Mouse (Mus musculus): ENCODE measurements around the gene Mafg. TPM values are rescaled to one million over a fixed set of nuclear protein-coding genes. Genes with fewer than 3 reads are reported as not detected.
"Not testable (repeated sequence)": the region's sequence is repeated elsewhere in the genome, so short reads cannot be mapped to it uniquely, and the experiment has no call there.

The Mafg gene
- polyA plus RNA-seq, 1 experiment from 2014 or later: 36.4 TPM

GRCm38 (mm10) chr11:120606764-120607163, 26.6 kb downstream of the Mafg start:
- Histone ChIP-seq H3K9ac (no peak overlapping the region), H3K4me1 (peaks cover 15% of the 10 kb centered on the region), H3K27ac (replicated peaks) (no peak overlapping the region), H3K4me3 (replicated peaks) (no peak overlapping the region), H3K9me3 (replicated peaks) (no peaks in the 10 kb centered on the region), H3K27me3 (0 out of 2 replicates have a peak, but pooled peaks cover 3% of the 10 kb centered on the region), H3K4me2 (replicated peaks) (no peak overlapping the region), H3K36me3 (peaks cover 65% of the 10 kb centered on the region)
- 77% methylated on average over 4 of the region's 4 CpGs for WGBS
- no peak for ATAC-seq (ENCODE audit: insufficient number of reproducible peaks, low FRiP score, low TSS enrichment, low read depth)

DNA sequence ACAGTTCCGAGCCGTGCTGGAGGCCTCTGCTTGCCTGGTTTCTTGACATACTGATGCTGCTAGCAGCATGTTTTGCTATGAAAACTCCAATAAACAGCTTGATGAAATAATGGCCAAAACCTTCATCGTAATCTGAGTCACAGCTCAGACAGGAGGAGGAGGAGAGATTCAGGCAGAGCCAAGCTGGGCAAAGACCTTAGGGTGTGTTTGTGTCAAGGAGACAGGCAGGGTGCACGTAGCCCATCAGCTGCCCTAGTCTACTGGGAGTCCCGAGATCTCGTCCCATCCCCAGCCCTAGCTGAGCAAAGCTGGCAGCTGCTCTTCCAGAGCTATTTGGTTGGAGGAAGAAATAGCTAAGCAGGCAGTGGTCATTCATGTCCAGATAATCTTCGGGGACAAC, 27.7 kb downstream of the Mafg start:
- no peaks in the 10 kb centered on the region for H3K9me3 ChIP-seq (replicated peaks)
- H3K4me1 ChIP-seq: peaks cover 15% of the 10 kb centered on the region
- 0 out of 2 replicates have a peak, but pooled peaks cover 3% of the 10 kb centered on the region for H3K27me3 ChIP-seq
- no peak overlapping the region for H3K27ac ChIP-seq (replicated peaks)
- ATAC-seq (ENCODE audit: insufficient number of reproducible peaks, low FRiP score, low TSS enrichment, low read depth): no peak
- H3K9ac ChIP-seq: no peak overlapping the region
- no peak overlapping the region for H3K4me2 ChIP-seq (replicated peaks)
- peaks cover 61% of the 10 kb centered on the region for H3K36me3 ChIP-seq
- WGBS: 90% methylated on average over 7 of the region's 7 CpGs
- H3K4me3 ChIP-seq (replicated peaks): no peak overlapping the region

GRCm38 (mm10) chr11:120603545-120603944, 29.9 kb downstream of the Mafg start:
- Histone ChIP-seq H3K4me2 (replicated peaks) (no peak overlapping the region), H3K36me3 (peaks cover 66% of the 10 kb centered on the region), H3K9ac (no peak overlapping the region), H3K4me1 (peaks cover 21% of the 10 kb centered on the region), H3K4me3 (replicated peaks) (no peak overlapping the region), H3K9me3 (replicated peaks) (no peaks in the 10 kb centered on the region), H3K27ac (replicated peaks) (no peak overlapping the region), H3K27me3 (no peaks in the 10 kb centered on the region)
- ATAC-seq (ENCODE audit: insufficient number of reproducible peaks, low FRiP score, low TSS enrichment, low read depth): no peak
- WGBS: 85% methylated on average over 2 of the region's 2 CpGs

- WGBS: 88% methylated on average over 3 of the region's 3 CpGs
- no peak overlapping the region for H3K4me3 ChIP-seq (replicated peaks)
These were observed 32.7 kb downstream of the Mafg start for GRCm38 (mm10) chr11:120600716-120601115.

GRCm38 (mm10) chr11:120598990-120599549, 34.3 kb downstream of the Mafg start:
- peak overlapping the region; percentile 93 for H3K27ac ChIP-seq (replicated peaks)
- ATAC-seq (ENCODE audit: insufficient number of reproducible peaks, low FRiP score, low TSS enrichment, low read depth): no peak
- peaks cover 31% of the 10 kb centered on the region for H3K4me1 ChIP-seq
- no peaks in the 10 kb centered on the region for H3K9me3 ChIP-seq (replicated peaks)
- WGBS: 42% methylated on average over 17 of the region's 17 CpGs
- H3K36me3 ChIP-seq: peaks cover 64% of the 10 kb centered on the region
- no peaks in the 10 kb centered on the region for H3K27me3 ChIP-seq
- H3K9ac ChIP-seq: peak overlapping the region; percentile 63
- H3K4me3 ChIP-seq (replicated peaks): peak overlapping the region; percentile 95
- H3K4me2 ChIP-seq (replicated peaks): peak overlapping the region; percentile 73

More at GRCm38 (mm10) chr11:120600716-120601115, 32.7 kb downstream of the Mafg start:
- Histone ChIP-seq H3K27ac (replicated peaks) (no peak overlapping the region), H3K27me3 (no peaks in the 10 kb centered on the region), H3K36me3 (peaks cover 67% of the 10 kb centered on the region), H3K4me1 (peaks cover 30% of the 10 kb centered on the region), H3K9ac (no peak overlapping the region), H3K9me3 (replicated peaks) (no peaks in the 10 kb centered on the region), H3K4me2 (replicated peaks) (no peak overlapping the region)
- no peak for ATAC-seq (ENCODE audit: insufficient number of reproducible peaks, low FRiP score, low TSS enrichment, low read depth)

- peak within 1 kb of the TSS; percentile 93 for H3K27ac ChIP-seq (replicated peaks)
- H3K9ac ChIP-seq: peak within 1 kb of the TSS; percentile 99
- peak within 1 kb of the TSS; percentile 79 for H3K4me2 ChIP-seq (replicated peaks)
- H3K4me3 ChIP-seq (replicated peaks): peak within 1 kb of the TSS; percentile 95
- no peaks in the 10 kb centered on the region for H3K9me3 ChIP-seq (replicated peaks)
- H3K36me3 ChIP-seq: peaks cover 64% of the 10 kb centered on the region
- peak; percentile 96 for ATAC-seq (ENCODE audit: insufficient number of reproducible peaks, low FRiP score, low TSS enrichment, low read depth)
- WGBS: under 1% methylated on average over 88 of the region's 88 CpGs
- peaks cover 31% of the 10 kb centered on the region for H3K4me1 ChIP-seq
- H3K27me3 ChIP-seq: no peaks in the 10 kb centered on the region
These were observed 35.0 kb downstream of the Mafg start, which contains the start of the genes Alyref and Anapc11 for GRCm38 (mm10) chr11:120598283-120598989. Gene Alyref, minus strand, starts transcription at chr11:120598365. Gene Anapc11, plus strand, starts transcription at chr11:120598421.

- Histone ChIP-seq H3K4me2 (replicated peaks) (peak overlapping the region; percentile 79), H3K36me3 (peaks cover 64% of the 10 kb centered on the region), H3K9ac (peak overlapping the region; percentile 99), H3K4me1 (peaks cover 31% of the 10 kb centered on the region), H3K4me3 (replicated peaks) (peak overlapping the region; percentile 95), H3K9me3 (replicated peaks) (no peaks in the 10 kb centered on the region), H3K27me3 (no peaks in the 10 kb centered on the region), H3K27ac (replicated peaks) (peak overlapping the region; percentile 93)
- ATAC-seq (ENCODE audit: insufficient number of reproducible peaks, low FRiP score, low TSS enrichment, low read depth): peak; percentile 47
- 3% methylated on average over 98 of the region's 99 CpGs for WGBS
These were observed 35.9 kb downstream of the Mafg start for GRCm38 (mm10) chr11:120597240-120598235.

- Histone ChIP-seq H3K4me3 (replicated peaks) (no peak overlapping the region), H3K4me1 (no peaks in the 10 kb centered on the region), H3K27me3 (no peaks in the 10 kb centered on the region), H3K36me3 (peaks cover 83% of the 10 kb centered on the region), H3K4me2 (replicated peaks) (no peak overlapping the region), H3K9ac (no peak overlapping the region), H3K9me3 (replicated peaks) (no peaks in the 10 kb centered on the region), H3K27ac (replicated peaks) (no peak overlapping the region)
- 90% methylated on average over 6 of the region's 6 CpGs for WGBS
- no peak for ATAC-seq (ENCODE audit: insufficient number of reproducible peaks, low FRiP score, low TSS enrichment, low read depth)
These were observed 44.9 kb downstream of the Mafg start for GRCm38 (mm10) chr11:120588531-120588930.

DNA sequence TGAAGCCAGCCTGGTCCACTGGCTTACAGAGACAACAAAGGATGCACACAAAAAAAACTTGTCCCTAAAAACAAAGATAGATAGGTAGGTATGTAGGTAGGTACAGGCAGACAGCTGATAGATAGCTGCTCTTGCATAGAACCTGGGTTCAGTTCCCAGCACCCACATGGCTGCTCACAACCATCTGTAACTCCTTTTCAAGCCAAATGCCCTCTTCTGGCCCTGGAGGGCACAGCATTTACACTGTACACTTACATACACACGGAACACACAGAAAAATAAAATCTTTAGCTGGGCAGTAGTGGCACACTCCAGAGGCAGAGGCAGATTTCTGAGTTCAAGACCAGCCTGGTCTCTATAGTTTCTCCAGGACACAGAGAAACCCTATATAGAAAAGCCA, 49.5 kb downstream of the Mafg start:
- H3K36me3 ChIP-seq: peaks cover 50% of the 10 kb centered on the region
- H3K9me3 ChIP-seq (replicated peaks): no peaks in the 10 kb centered on the region
- peaks cover 26% of the 10 kb centered on the region for H3K4me1 ChIP-seq
- WGBS: 97% methylated on average over 1 of the region's 1 CpGs
- H3K27me3 ChIP-seq: no peaks in the 10 kb centered on the region
- ATAC-seq (ENCODE audit: insufficient number of reproducible peaks, low FRiP score, low TSS enrichment, low read depth): no peak
- no peak overlapping the region for H3K4me3 ChIP-seq (replicated peaks)
- H3K9ac ChIP-seq: no peak overlapping the region
- H3K27ac ChIP-seq (replicated peaks): no peak overlapping the region
- H3K4me2 ChIP-seq (replicated peaks): no peak overlapping the region

GRCm38 (mm10) chr11:120582982-120583293, 50.5 kb downstream of the Mafg start:
- H3K9ac ChIP-seq; H3K4me3 ChIP-seq (replicated peaks); ATAC-seq (ENCODE audit: insufficient number of reproducible peaks, low FRiP score, low TSS enrichment, low read depth); H3K27me3 ChIP-seq; H3K27ac ChIP-seq (replicated peaks); H3K4me2 ChIP-seq (replicated peaks); H3K9me3 ChIP-seq (replicated peaks): not testable (repeated sequence)
- Histone ChIP-seq H3K4me1 (peaks cover 29% of the 10 kb centered on the region), H3K36me3 (peaks cover 52% of the 10 kb centered on the region)
- 90% methylated on average over 2 of the region's 2 CpGs for WGBS

Data from embryonic facial prominence, embryonic 15.5 days (tissue).